Mouse (Mus musculus) cerebellum, postnatal 10 days (tissue): ENCODE data around the gene Aff1.
A peak's percentile ranks its signal among the peaks of the same experiment; 100 is the strongest.

ENCODE experiments used
- DNase-seq, 2 experiments: peaks; one replicate each; pipeline ENCODE4 v3.0.0; 2021; ENCODE audit warnings: mixed read lengths in 2 of 2

The Aff1 gene

DNA sequence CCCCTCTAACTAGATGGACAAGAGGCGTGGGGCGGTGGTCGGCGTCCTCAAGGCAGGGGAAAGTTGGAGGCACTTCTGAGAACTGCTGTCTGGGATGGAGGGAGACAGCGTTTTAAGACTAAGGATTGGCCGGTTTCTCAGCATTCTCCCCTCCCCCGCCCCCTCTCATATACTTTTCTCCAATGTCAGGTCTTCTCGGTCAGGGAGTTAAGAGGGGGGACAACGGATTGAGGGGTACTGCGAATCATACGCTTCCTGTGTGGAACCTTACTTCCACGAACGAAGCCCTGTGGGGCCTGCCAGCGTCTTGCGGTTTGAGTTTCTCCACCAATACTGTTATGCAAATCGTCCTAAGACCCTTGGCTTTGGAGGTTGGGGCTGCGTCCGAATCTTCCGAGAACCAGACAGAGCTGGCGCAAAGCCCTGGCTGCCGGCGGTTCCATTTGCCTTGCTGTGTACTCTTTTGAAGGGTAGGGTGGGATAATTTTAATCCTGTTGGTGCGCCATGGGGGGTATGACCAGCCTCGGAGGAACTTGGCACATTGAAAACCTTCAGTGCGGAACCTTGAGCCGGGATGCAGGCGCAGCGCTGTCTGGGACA lies 967 bp downstream of the Aff1 start:
- peak; percentile 47 to 62 for DNase-seq

DNA sequence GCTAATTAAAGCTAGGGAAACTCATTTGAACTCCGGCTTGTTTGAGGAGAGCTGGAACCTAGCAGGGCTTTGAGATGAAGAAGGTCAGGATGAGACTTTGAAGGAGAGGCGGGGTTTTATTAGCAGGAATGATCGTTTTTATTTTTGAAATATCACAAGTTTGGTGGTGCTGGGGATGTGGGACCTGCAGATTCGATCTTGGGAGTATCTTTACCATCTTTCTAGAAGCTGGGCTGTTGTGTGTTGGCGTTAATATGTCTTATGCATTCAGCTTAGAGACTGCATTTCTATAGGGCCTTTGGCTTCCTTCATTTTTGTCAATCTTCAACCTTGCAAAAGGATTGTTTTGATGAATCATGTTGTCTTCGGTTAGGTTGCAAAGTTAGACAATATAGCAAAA lies 1.9 kb downstream of the Aff1 start:
- no peak for DNase-seq

- no peak for DNase-seq
Measured at GRCm38 (mm10) chr5:103697875-103698491, 5.8 kb downstream of the Aff1 start.

GRCm38 (mm10) chr5:103698577-103698976 lies 6.4 kb downstream of the Aff1 start:
- no peak for DNase-seq

DNA sequence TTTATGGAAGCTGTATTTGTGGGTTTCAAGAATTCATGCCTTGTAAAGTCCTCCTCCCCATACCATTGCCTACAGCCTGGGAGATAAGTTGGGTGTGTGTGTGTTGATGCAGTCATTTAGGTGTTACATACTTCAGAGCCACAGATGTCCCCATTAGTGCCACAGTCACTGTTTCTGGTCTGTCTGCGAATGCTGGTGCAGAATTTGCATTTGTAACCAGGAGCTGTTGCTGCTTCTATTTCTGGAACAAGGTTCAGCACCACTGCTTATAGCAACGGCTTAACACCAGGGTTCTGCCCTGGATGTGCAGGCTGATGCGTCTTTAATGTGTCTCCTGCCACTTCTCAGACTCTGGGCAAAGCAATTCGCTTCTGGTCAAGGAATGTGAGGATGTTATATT lies 7.4 kb downstream of the Aff1 start:
- no peak for DNase-seq

DNA sequence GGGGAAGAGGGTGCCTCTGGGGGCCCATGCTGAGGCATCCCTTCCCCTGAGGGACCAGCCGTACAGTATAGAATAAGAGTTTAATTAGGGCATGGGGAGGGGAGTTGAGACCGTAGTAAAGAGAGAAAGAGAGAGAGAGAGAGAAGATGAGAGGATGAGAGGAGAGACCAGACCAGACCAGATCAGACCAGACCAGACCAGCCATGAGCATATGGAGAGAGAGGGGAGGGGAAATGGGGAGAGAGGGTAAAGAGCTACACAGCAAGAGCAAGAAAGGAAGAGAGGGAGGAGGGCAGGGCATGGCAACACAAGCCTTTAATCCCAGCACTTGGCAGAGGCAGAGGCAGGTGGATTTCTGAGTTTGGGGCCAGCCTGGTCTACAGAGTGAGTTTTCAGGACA lies 8.5 kb downstream of the Aff1 start:
- no peak for DNase-seq

GRCm38 (mm10) chr5:103701466-103701865 lies 9.3 kb downstream of the Aff1 start:
- no peak for DNase-seq

DNA sequence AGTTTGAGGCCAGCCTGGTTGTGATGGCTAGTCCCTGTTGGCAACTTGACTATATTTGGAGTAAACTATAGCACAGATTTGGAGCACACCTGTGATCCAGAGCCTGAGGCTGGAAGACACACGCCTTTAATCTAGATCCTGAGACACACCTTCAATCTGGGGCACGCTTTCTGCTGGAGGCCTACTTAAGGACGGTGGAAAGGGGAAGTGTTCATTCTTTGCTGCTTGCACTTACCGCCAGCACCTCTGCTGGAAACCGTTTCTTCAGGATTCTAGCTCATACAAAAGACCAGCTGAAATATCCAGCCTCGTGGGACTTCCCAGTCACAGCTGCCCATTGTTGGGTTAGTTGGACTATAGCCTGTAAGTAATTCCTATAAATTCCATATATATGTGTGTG lies 10.4 kb downstream of the Aff1 start:
- no peak for DNase-seq

DNA sequence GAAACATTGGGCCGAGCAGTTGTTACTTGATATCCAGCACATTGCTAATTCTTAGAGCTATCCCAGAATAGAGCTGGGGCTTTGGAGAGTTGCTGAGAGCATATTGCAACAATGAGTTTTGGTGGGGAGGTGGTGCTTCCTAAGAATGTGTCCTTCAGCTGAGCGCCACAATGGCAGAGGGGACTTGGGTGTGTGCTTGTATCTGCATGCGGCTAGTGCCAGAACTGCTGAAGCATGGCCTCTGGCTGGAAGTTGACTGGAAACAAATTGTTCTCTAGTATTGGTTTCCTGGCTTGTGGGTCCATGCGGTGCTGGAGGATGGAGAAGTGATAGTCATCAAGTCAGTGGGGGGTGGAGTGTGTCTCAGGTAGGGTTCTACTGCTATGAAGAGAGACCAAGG lies 13.2 kb downstream of the Aff1 start:
- no peak for DNase-seq

GRCm38 (mm10) chr5:103705874-103706273 lies 13.7 kb downstream of the Aff1 start:
- no peak for DNase-seq

DNA sequence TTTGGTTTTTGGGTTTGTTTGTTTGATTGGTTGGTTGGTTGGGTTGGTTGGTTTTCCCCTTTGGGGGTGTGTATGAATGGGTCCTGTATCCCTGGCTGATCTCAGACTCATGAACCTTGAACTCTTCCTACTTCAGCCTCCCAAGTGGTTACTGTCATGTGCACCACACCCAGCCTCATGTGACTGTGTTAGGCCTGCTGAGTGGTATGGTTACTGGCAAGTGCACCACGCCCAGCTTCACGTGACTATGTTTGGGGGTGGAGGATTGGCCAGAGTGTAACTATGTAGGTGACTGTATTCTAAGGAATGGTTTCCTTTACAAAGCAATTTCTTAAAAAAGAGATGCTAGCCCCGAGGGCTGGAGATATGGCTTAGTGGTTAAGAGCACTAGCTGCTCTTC lies 16.9 kb downstream of the Aff1 start:
- DNase-seq, result no peak

- no peak for DNase-seq
Measured at GRCm38 (mm10) chr5:103711886-103712285, 19.7 kb downstream of the Aff1 start.

- DNase-seq, result no peak
Measured at GRCm38 (mm10) chr5:103713422-103713821, 21.2 kb downstream of the Aff1 start.

DNA sequence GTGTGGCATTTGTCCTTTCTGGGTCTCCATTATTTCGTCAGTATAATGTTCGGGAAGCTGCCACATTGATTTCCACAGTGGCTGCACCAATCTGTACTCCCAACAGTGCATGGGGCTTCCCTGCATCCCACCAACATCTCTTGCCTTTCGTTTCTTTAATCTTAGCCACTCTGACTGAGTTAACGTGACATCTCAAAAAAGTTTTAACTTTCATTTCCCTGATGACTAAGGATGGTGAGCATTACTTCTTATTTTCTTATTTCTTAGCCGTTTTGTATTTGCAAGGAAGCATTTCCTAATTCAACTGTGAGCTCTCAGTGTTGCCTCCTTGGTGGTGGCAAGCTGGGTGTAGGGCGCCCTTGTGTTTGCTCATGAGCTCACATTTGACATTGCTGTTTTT lies 22.8 kb downstream of the Aff1 start:
- no peak for DNase-seq

DNA sequence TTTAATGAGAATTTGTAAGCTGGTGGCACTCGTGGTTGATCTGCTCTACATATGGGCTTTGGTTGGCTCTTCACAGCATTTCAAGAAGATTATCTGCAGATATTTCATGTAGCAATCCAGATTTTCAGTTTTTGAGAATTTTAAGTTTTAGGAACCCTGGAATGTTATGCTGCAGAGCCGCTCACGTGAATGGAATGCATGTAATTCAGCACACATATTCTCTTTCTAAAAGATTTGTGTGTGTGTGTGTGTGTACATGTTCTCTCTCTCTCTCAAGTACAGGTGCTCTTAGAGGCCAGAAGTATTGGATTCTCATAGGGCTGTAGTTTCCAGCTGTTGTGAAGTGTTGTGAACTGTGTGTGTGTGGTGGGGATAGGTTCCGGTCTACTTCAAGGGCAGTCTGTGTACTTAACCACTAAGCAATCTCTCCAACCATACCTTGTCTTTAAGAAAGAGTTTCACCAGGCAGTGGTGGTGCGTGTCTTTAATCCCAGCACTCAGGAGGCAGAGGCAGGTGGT lies 24.7 kb downstream of the Aff1 start:
- no peak for DNase-seq

- DNase-seq, result no peak
Measured at GRCm38 (mm10) chr5:103719131-103719530, 27.0 kb downstream of the Aff1 start.

- no peak for DNase-seq
Measured at GRCm38 (mm10) chr5:103719851-103720250, 27.7 kb downstream of the Aff1 start.

- DNase-seq, result no peak
Measured at GRCm38 (mm10) chr5:103720967-103721366, 28.8 kb downstream of the Aff1 start.

DNA sequence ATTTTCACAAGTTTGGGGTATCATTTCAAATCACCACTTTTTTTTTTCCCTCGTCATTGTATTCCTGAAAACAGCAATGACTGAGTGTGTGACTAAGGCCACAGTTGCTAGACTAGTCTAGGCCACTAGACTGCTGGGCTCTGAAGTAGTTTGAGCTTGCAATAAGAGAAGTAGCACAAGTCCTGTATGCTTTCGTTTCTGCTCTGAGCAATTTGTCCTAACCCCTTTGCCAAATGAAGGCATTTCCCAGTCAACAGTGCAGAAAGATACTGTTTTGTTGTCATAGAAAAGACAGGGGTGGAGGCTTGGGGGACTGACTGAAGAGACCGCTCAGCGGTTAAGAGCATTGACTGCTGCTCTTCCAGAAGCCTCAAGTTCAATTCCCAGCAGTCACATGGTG lies 29.3 kb downstream of the Aff1 start:
- DNase-seq, result no peak

- no peak for DNase-seq
Measured at GRCm38 (mm10) chr5:103722721-103723120, 30.5 kb downstream of the Aff1 start.

DNA sequence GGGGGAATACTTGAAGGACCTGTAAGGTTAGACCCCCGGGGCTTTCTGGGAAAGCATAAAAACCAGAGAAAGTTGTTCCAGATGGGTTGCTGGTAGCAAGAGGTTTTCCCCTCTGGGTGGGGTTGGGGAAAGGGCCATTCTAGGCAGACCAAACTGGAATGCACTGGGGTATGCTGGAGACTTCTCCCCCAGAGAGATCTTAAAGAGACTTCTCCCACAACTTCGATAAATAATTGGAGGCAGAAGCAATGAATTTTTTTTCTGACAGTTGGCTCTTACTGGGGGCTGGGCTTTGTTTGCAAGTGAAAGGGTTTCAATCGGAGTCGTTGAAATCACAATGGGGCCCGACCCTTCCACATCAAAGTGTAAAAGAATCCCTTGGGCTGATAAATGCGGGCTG lies 32.2 kb downstream of the Aff1 start:
- DNase-seq, result no peak

- no peak for DNase-seq
Measured at GRCm38 (mm10) chr5:103724823-103725222, 32.6 kb downstream of the Aff1 start.

GRCm38 (mm10) chr5:103725268-103726149 lies 33.3 kb downstream of the Aff1 start:
- DNase-seq, result no peak
